Mouse (Mus musculus) midbrain, embryonic 11.5 days (tissue): Measurements from ENCODE around the gene Sufu. TPM values are rescaled to one million over a fixed set of nuclear protein-coding genes. Genes with fewer than 3 reads are reported as not detected.

Experiments used
- ATAC-seq: fragments of 200-750 bp; cut with Nextera tagmentation; 2 replicates; pipeline ENCODE4 v1.8.0; 2017; ENCODE audit warnings: moderate TSS enrichment, moderate library complexity; ENCODE audit not compliant: low FRiP score
- DNase-seq: peaks from one replicate; pipeline ENCODE4 v3.0.0; 2015; ENCODE audit warnings: low spot score; ENCODE audit errors: missing footprints
- H3K27ac ChIP-seq: fragments of 300-500 bp; sonication (generic); 2 replicates; pipeline ENCODE4 v1.5.1; 2014; ENCODE audit warnings: low read depth, low read length
- H3K27me3 ChIP-seq: fragments of 300-500 bp; sonication (generic); 2 replicates; pipeline ENCODE4 v1.6.1; 2014; ENCODE audit warnings: mild to moderate bottlenecking, low read length, moderate library complexity, mixed read lengths; ENCODE audit not compliant: control insufficient read depth, insufficient read depth
- H3K36me3 ChIP-seq: fragments of 300-500 bp; sonication (generic); 2 replicates; pipeline ENCODE4 v1.6.1; 2014; ENCODE audit warnings: mild to moderate bottlenecking, low read length, moderate library complexity, mixed read lengths; ENCODE audit not compliant: control insufficient read depth, insufficient read depth
- H3K4me1 ChIP-seq: fragments of 300-500 bp; sonication (generic); 2 replicates; pipeline ENCODE4 v1.6.1; 2014; ENCODE audit warnings: low read length; ENCODE audit not compliant: control insufficient read depth, insufficient read depth
- H3K4me2 ChIP-seq: fragments of 300-500 bp; sonication (generic); 2 replicates; pipeline ENCODE4 v1.6.1; 2014; ENCODE audit warnings: mild to moderate bottlenecking, moderate library complexity
- H3K4me3 ChIP-seq: fragments of 300-500 bp; sonication (generic); 2 replicates; pipeline ENCODE4 v1.5.1; 2014; ENCODE audit warnings: low read depth, low read length
- H3K9ac ChIP-seq: fragments of 300-500 bp; sonication (generic); 2 replicates; pipeline ENCODE4 v1.6.1; 2014; ENCODE audit warnings: low read length
- H3K9me3 ChIP-seq: fragments of 300-500 bp; sonication (generic); 2 replicates; pipeline ENCODE4 v1.6.1; 2016; ENCODE audit warnings: low read length; ENCODE audit not compliant: control insufficient read depth
- WGBS: fragments of 180-500 bp; shearing (Covaris S2); extraction: QIAGEN DNeasy Blood & Tissue Kit; methylation state at CpG from one replicate; pipeline ENCODE4 v1.1.7; 2014; 5-methylcytosine and 5-hydroxymethylcytosine counted together
- polyA plus RNA-seq: library from polyadenylated mRNA; unstranded; fragments of >200 nt; fragmentation: Nextera tagmentation; extraction: Ambion mirVana; gene quantifications from 2 replicates; pipeline ENCODE4 v1.2.1, GENCODE M21; 2014

Sufu gene
- polyA plus RNA-seq, 1 experiment from 2014 or later, result 38.7 TPM

GRCm38 (mm10) chr19:46485847-46486246, 89.2 kb downstream of the Sufu start:
- Histone ChIP-seq H3K9me3 (no peaks in the 10 kb centered on the region), H3K27ac (no peak overlapping the region), H3K27me3 (no peaks in the 10 kb centered on the region), H3K4me1 (peaks cover 24% of the 10 kb centered on the region), H3K4me2 (no peak overlapping the region), H3K4me3 (no peak overlapping the region), H3K36me3 (0 out of 2 replicates have a peak, but pooled peaks cover 2% of the 10 kb centered on the region), H3K9ac (no peak overlapping the region)
- 81% methylated on average over 9 of the region's 9 CpGs for WGBS
- DNase-seq (no peak), ATAC-seq (no peak)

GRCm38 (mm10) chr19:46486709-46487108, 90.0 kb downstream of the Sufu start:
- ATAC-seq (no peak), DNase-seq (no peak)
- Histone ChIP-seq H3K9me3 (no peaks in the 10 kb centered on the region), H3K36me3 (0 out of 2 replicates have a peak, but pooled peaks cover 2% of the 10 kb centered on the region), H3K27ac (no peak overlapping the region), H3K4me3 (no peak overlapping the region), H3K27me3 (no peaks in the 10 kb centered on the region), H3K9ac (no peak overlapping the region), H3K4me2 (no peak overlapping the region), H3K4me1 (peaks cover 17% of the 10 kb centered on the region)
- 64% methylated on average over 2 of the region's 2 CpGs for WGBS

- Histone ChIP-seq H3K4me3 (no peak overlapping the region), H3K9me3 (no peaks in the 10 kb centered on the region), H3K4me1 (peaks cover 2% of the 10 kb centered on the region; the same call in 1 of the 2 replicates), H3K9ac (no peak overlapping the region), H3K4me2 (no peak overlapping the region), H3K36me3 (0 out of 2 replicates have a peak, but pooled peaks cover 2% of the 10 kb centered on the region), H3K27ac (no peak overlapping the region), H3K27me3 (no peaks in the 10 kb centered on the region)
- ATAC-seq (no peak), DNase-seq (no peak)
- WGBS, result 97% methylated on average over 1 of the region's 1 CpGs
These were observed 92.8 kb downstream of the Sufu start for GRCm38 (mm10) chr19:46489448-46489847.

- DNase-seq (no peak), ATAC-seq (peak; percentile 38; the same call in 1 of the 2 replicates)
- Histone ChIP-seq H3K27ac (no peak overlapping the region), H3K4me2 (no peak overlapping the region), H3K9me3 (no peaks in the 10 kb centered on the region), H3K36me3 (0 out of 2 replicates have a peak, but pooled peaks cover 2% of the 10 kb centered on the region), H3K4me3 (no peak overlapping the region), H3K9ac (no peak overlapping the region), H3K4me1 (peaks cover 2% of the 10 kb centered on the region; the same call in 1 of the 2 replicates), H3K27me3 (no peaks in the 10 kb centered on the region)
- 3% methylated on average over 2 of the region's 2 CpGs for WGBS
These were observed 93.9 kb downstream of the Sufu start for GRCm38 (mm10) chr19:46490634-46491033.

GRCm38 (mm10) chr19:46495136-46495535, 98.4 kb downstream of the Sufu start:
- Histone ChIP-seq H3K27ac (no peak overlapping the region), H3K27me3 (no peaks in the 10 kb centered on the region), H3K4me3 (no peak overlapping the region), H3K9me3 (no peaks in the 10 kb centered on the region), H3K9ac (no peak overlapping the region), H3K36me3 (no peaks in the 10 kb centered on the region), H3K4me1 (peaks cover 5% of the 10 kb centered on the region; the same call in 1 of the 2 replicates), H3K4me2 (no peak overlapping the region)
- WGBS, result 88% methylated on average over 8 of the region's 8 CpGs
- DNase-seq (no peak), ATAC-seq (no peak)

- no peak overlapping the region for H3K27ac ChIP-seq
- H3K9me3 ChIP-seq, result no peaks in the 10 kb centered on the region
- DNase-seq (no peak), ATAC-seq (no peak)
- peaks cover 3% of the 10 kb centered on the region; the same call in 1 of the 2 replicates for H3K4me1 ChIP-seq
- H3K4me3 ChIP-seq, result no peak overlapping the region
- WGBS, result 68% methylated on average over 2 of the region's 2 CpGs
- H3K36me3 ChIP-seq, result no peaks in the 10 kb centered on the region
- no peaks in the 10 kb centered on the region for H3K27me3 ChIP-seq
- no peak overlapping the region for H3K4me2 ChIP-seq
- H3K9ac ChIP-seq, result no peak overlapping the region
These were observed 100.5 kb downstream of the Sufu start for GRCm38 (mm10) chr19:46497230-46497629.

GRCm38 (mm10) chr19:46499539-46499835, 102.8 kb downstream of the Sufu start:
- Histone ChIP-seq H3K4me3 (peak overlapping the region; percentile 98; the same call in 1 of the 2 replicates), H3K9ac (peak overlapping the region; percentile 17; the same call in 1 of the 2 replicates), H3K27ac (peak overlapping the region; percentile 100; the same call in 1 of the 2 replicates), H3K27me3 (no peaks in the 10 kb centered on the region), H3K9me3 (no peaks in the 10 kb centered on the region), H3K36me3 (no peaks in the 10 kb centered on the region), H3K4me1 (peaks cover 7% of the 10 kb centered on the region), H3K4me2 (peak overlapping the region; percentile 25; the same call in 1 of the 2 replicates)
- 8% methylated on average over 3 of the region's 3 CpGs for WGBS
- ATAC-seq (no peak), DNase-seq (no peak)

- WGBS, result under 1% methylated on average over 41 of the region's 52 CpGs
These were observed 103.3 kb downstream of the Sufu start for GRCm38 (mm10) chr19:46499836-46500580.

GRCm38 (mm10) chr19:46500581-46501341, 104.1 kb downstream of the Sufu start:
- Histone ChIP-seq H3K4me1 (peaks cover 20% of the 10 kb centered on the region), H3K4me3 (peak overlapping the region; percentile 98), H3K36me3 (no peaks in the 10 kb centered on the region), H3K27me3 (no peaks in the 10 kb centered on the region), H3K9me3 (no peaks in the 10 kb centered on the region), H3K27ac (peak overlapping the region; percentile 100), H3K9ac (peak overlapping the region; percentile 98), H3K4me2 (peak overlapping the region; percentile 81)
- peak; percentile 54 for ATAC-seq
- under 1% methylated on average over 38 of the region's 50 CpGs for WGBS
- peak; percentile 97 for DNase-seq

More at GRCm38 (mm10) chr19:46499836-46500580, 103.3 kb downstream of the Sufu start:
- DNase-seq, result peak; percentile 99
- H3K4me2 ChIP-seq, result peak overlapping the region; percentile 81
- H3K4me1 ChIP-seq, result peaks cover 12% of the 10 kb centered on the region
- H3K36me3 ChIP-seq, result no peaks in the 10 kb centered on the region
- peak; percentile 86 for ATAC-seq
- H3K9me3 ChIP-seq, result no peaks in the 10 kb centered on the region
- peak overlapping the region; percentile 100 for H3K27ac ChIP-seq
- H3K27me3 ChIP-seq, result no peaks in the 10 kb centered on the region
- H3K4me3 ChIP-seq, result peak overlapping the region; percentile 98
- H3K9ac ChIP-seq, result peak overlapping the region; percentile 98
